Mouse (Mus musculus): Measurements from ENCODE around the gene Gm26938.

- TF ChIP-seq POLR2A (IDR thresholded peaks at IDR 0.05; ENCODE audit: insufficient read depth, low read length) (no peak), EP300 (IDR thresholded peaks at IDR 0.05; ENCODE audit: insufficient read depth, low read depth, low read length) (no peak)
Observed at GRCm38 (mm10) chr5:139817292-139817691, 8.9 kb downstream of the Gm26938 start.
